Mouse (Mus musculus) frontal cortex, postnatal 25 days (tissue): ENCODE data around the gene Ak7.

ENCODE experiments used
- DNase-seq, 2 experiments: peaks; one replicate each; pipeline ENCODE4 v3.0.0; 2022; ENCODE audit warnings: low spot score in 2 of 2

Ak7 gene

DNA sequence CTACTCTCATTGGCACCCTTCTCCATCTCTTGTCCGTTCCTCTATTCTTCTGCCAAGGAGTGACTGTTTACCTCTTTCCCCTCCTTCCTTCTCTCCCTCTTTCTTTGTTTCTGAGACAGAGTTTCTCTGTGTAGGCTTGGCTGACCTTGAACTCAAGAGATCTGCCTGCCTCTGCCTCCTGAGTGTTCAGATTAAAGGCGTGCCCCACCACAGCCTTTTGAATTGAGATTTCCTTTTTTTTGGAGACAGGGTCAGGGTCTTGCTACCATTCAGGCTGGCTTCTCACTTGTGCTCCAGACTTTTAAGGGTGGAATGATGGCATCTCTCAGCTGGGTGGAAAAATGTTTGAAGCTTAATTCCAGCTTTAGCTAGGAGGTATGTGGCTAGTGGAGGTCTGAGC lies 81.8 kb downstream of the Ak7 start:
- DNase-seq = no peak

- no peak for DNase-seq
Measured at GRCm38 (mm10) chr12:105789885-105790284, 84.1 kb downstream of the Ak7 start.

GRCm38 (mm10) chr12:105794896-105795295 lies 89.1 kb downstream of the Ak7 start:
- no peak for DNase-seq

DNA sequence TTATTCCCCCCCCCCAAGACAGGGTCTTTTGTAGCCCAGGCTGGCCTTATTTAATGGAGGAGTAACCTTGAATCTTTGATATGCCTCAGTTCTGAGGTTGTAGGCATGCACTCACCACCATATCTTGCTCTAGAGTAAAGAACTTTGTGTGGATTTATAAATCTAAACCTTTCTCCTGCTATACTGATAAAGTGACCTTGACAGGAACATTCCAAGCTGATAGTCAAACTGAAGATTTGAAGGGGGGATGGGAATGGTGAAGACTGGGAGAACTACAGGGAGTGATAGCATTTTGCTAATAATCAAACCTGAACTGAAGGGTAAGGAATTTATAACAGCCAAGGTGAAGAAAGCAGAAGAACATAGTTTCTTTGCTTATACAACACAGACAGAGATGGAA lies 92.2 kb downstream of the Ak7 start:
- DNase-seq = no peak

- DNase-seq = no peak
Measured at GRCm38 (mm10) chr12:105805790-105806189, 100.0 kb downstream of the Ak7 start.

DNA sequence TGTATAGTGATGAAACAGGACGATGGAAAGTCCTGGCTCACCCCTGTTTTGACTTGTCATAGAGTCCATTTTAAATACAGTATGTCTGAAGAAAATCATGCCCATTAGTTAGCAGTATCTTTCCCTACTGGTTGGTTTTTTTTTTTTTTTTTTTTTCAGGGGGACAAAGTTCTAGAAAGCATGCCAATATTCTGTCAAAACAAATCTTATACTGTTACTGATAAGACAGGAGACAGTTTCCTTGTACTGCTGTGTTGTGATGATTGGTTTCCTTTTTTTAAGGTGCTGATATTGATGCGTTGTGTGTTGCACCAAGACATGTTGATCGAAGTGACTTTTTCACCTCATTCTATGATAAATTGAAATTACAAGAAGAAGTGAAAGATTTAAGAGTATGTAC lies 100.4 kb downstream of the Ak7 start:
- no peak for DNase-seq

DNA sequence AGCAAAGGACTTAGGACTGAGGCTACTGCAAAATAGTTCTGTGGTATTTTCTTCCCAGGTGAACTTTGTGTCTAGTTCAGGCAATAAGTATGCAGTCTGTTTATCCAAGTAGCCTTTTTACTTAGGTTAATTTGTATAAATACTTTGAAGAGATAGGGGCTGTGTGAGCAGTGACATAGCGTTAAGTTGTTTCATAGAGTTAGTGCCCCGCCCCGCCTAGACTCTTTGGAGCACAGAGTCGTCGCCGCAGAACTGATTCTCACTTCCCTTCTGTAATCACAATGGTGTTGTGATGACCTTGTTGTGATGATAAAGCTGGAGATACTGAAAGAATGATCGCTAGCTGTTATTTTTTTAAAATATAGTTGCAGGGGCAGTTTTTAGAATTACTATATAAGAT lies 101.6 kb downstream of the Ak7 start:
- DNase-seq = no peak

GRCm38 (mm10) chr12:105808945-105809344 lies 103.2 kb downstream of the Ak7 start:
- DNase-seq = no peak

DNA sequence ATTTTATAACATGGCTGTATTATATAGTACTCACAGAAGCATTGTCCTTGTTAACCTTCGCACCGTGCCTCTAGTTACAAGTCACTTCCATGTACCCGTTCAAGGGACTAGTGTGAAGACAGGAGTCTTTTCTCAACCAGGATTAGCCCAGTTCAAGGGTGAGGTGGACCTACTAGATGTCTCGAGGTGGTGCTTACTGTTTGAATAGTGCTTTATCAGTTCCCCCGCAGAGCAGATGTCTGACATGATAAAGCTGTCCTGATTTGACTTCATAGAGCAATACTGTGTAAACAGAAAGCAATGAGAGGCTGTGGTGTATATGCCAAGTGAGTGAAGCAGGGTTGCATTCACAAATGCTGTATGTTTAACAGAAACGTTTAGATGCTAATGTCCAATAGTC lies 104.8 kb downstream of the Ak7 start:
- no peak for DNase-seq

- DNase-seq = no peak
Measured at GRCm38 (mm10) chr12:105813957-105814356, 108.2 kb downstream of the Ak7 start.

DNA sequence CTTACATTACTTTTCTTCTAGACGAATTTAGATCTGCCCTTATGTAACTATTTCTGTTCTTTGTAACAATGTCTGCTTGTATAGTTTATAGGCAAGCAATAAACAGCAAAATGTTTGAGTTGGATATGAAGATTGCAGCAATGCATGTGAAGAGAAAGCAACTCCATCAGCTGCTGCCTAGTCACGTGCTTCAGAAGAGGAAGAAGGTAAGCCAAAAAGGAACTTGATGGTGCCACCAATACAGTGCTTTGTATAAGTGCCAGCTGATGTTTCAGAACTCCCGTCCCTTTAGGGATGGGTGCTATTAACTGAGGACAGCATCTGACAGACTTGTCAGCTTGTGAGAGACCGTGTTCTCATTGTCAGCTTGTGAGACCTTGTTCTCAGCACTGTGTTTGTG lies 117.7 kb downstream of the Ak7 start:
- no peak for DNase-seq

DNA sequence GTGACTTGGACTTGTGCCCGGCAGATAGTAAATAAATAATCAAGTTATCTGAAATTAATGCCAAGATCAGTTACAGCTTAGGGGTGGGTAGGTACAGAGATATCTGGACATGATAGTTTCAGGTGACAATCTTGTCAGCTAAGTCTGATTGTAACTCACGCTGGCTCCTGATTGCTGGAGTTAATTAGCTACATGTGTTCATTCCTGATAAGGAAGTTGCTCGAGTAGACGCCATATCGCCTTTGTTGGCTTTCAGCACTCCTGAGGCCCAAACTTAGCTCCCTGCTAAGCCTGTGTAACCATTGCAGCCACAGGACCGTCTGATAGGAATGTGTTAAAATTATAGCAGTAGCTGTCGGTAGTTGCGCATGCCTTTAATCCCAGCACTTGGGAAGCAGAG lies 119.0 kb downstream of the Ak7 start:
- DNase-seq = no peak

DNA sequence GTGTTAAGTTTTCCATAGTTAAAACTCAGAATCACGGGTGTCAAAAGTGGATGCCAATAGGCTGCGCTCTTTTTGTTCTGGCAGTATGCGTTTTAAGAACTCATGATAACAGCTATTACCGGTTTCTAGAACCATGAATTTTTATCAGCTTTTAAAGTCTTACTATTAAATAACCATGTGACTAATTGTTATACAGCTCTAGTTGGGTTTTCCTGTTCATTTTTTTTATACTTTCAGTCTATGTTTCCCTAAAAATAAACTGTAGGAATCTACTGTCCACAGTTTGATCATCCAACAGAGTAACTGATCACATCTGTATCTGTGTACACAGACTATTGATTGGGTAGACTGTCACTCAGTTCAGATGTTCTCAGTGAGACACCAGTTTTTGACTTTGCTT lies 119.5 kb downstream of the Ak7 start:
- DNase-seq = no peak
